Mouse (Mus musculus): ENCODE results near the gene Foxn4. TPM values are rescaled to one million over a fixed set of nuclear protein-coding genes. Genes with fewer than 3 reads are reported as not detected.

The Foxn4 gene
- polyA plus RNA-seq, 1 experiment from 2014 or later, result not detected

GRCm38 (mm10) chr5:114285398-114285700 lies 11.7 kb upstream of the Foxn4 start:
- no peak overlapping the region for H3K27ac ChIP-seq (ENCODE audit: low read depth)
- H3K9me3 ChIP-seq (ENCODE audit: control insufficient read depth, low read length), result no peaks in the 10 kb centered on the region
- ATAC-seq (replicated peaks; ENCODE audit: low FRiP score, low TSS enrichment, low read depth) (no peak), DNase-seq (ENCODE audit: low spot score) (no peak)
- no peaks in the 10 kb centered on the region for H3K36me3 ChIP-seq (ENCODE audit: control insufficient read depth, insufficient read depth, low read length)
- H3K4me2 ChIP-seq (ENCODE audit: low read length), result no peak overlapping the region
- no peak overlapping the region for H3K4me3 ChIP-seq (ENCODE audit: low read depth, low read length)
- no peaks in the 10 kb centered on the region for H3K4me1 ChIP-seq (replicated peaks; ENCODE audit: control insufficient read depth, insufficient read depth, low read length)
- no peak overlapping the region for H3K9ac ChIP-seq (ENCODE audit: low read length)
- peaks cover 10% of the 10 kb centered on the region for H3K27me3 ChIP-seq (replicated peaks; ENCODE audit: control insufficient read depth, insufficient read depth, low read length)
- WGBS, result 93% methylated on average over 3 of the region's 3 CpGs

GRCm38 (mm10) chr5:114284604-114285397 lies 11.2 kb upstream of the Foxn4 start:
- Histone ChIP-seq H3K9me3 (ENCODE audit: control insufficient read depth, low read length) (no peaks in the 10 kb centered on the region), H3K36me3 (ENCODE audit: control insufficient read depth, insufficient read depth, low read length) (no peaks in the 10 kb centered on the region), H3K27me3 (replicated peaks; ENCODE audit: control insufficient read depth, insufficient read depth, low read length) (peaks cover 10% of the 10 kb centered on the region), H3K9ac (ENCODE audit: low read length) (no peak overlapping the region), H3K4me3 (ENCODE audit: low read depth, low read length) (no peak overlapping the region), H3K4me2 (ENCODE audit: low read length) (no peak overlapping the region), H3K4me1 (replicated peaks; ENCODE audit: control insufficient read depth, insufficient read depth, low read length) (no peaks in the 10 kb centered on the region), H3K27ac (ENCODE audit: low read depth) (no peak overlapping the region)
- DNase-seq (ENCODE audit: low spot score) (no peak), ATAC-seq (replicated peaks; ENCODE audit: low FRiP score, low TSS enrichment, low read depth) (no peak)
- WGBS, result 71% methylated on average over 13 of the region's 13 CpGs

- Histone ChIP-seq H3K4me1 (replicated peaks; ENCODE audit: control insufficient read depth, insufficient read depth, low read length) (no peaks in the 10 kb centered on the region), H3K27ac (ENCODE audit: low read depth) (no peak overlapping the region), H3K9me3 (ENCODE audit: control insufficient read depth, low read length) (no peaks in the 10 kb centered on the region), H3K36me3 (ENCODE audit: control insufficient read depth, insufficient read depth, low read length) (no peaks in the 10 kb centered on the region), H3K4me3 (ENCODE audit: low read depth, low read length) (no peak overlapping the region), H3K27me3 (replicated peaks; ENCODE audit: control insufficient read depth, insufficient read depth, low read length) (peaks cover 10% of the 10 kb centered on the region), H3K9ac (ENCODE audit: low read length) (no peak overlapping the region), H3K4me2 (ENCODE audit: low read length) (no peak overlapping the region)
- ATAC-seq (replicated peaks; ENCODE audit: low FRiP score, low TSS enrichment, low read depth) (no peak), DNase-seq (ENCODE audit: low spot score) (no peak)
- 31% methylated on average over 6 of the region's 6 CpGs for WGBS
Measured at GRCm38 (mm10) chr5:114282346-114282745, 8.7 kb upstream of the Foxn4 start.

- no peak overlapping the region for H3K9ac ChIP-seq (ENCODE audit: low read length)
- no peaks in the 10 kb centered on the region for H3K4me1 ChIP-seq (replicated peaks; ENCODE audit: control insufficient read depth, insufficient read depth, low read length)
- no peak overlapping the region for H3K4me2 ChIP-seq (ENCODE audit: low read length)
- no peak for ATAC-seq (replicated peaks; ENCODE audit: low FRiP score, low TSS enrichment, low read depth)
- H3K36me3 ChIP-seq (ENCODE audit: control insufficient read depth, insufficient read depth, low read length), result no peaks in the 10 kb centered on the region
- WGBS, result 53% methylated on average over 12 of the region's 12 CpGs
- no peak for DNase-seq (ENCODE audit: low spot score)
- peaks cover 38% of the 10 kb centered on the region for H3K27me3 ChIP-seq (replicated peaks; ENCODE audit: control insufficient read depth, insufficient read depth, low read length)
- H3K4me3 ChIP-seq (ENCODE audit: low read depth, low read length), result no peak overlapping the region
- H3K27ac ChIP-seq (ENCODE audit: low read depth), result no peak overlapping the region
- H3K9me3 ChIP-seq (ENCODE audit: control insufficient read depth, low read length), result no peaks in the 10 kb centered on the region
Measured at GRCm38 (mm10) chr5:114279382-114280143, 6.0 kb upstream of the Foxn4 start.

- Histone ChIP-seq H3K27me3 (replicated peaks; ENCODE audit: control insufficient read depth, insufficient read depth, low read length) (peaks cover 73% of the 10 kb centered on the region), H3K4me2 (ENCODE audit: low read length) (no peak overlapping the region), H3K9me3 (ENCODE audit: control insufficient read depth, low read length) (no peaks in the 10 kb centered on the region), H3K36me3 (ENCODE audit: control insufficient read depth, insufficient read depth, low read length) (no peaks in the 10 kb centered on the region), H3K27ac (ENCODE audit: low read depth) (no peak overlapping the region), H3K4me3 (ENCODE audit: low read depth, low read length) (no peak overlapping the region), H3K4me1 (replicated peaks; ENCODE audit: control insufficient read depth, insufficient read depth, low read length) (peaks cover 7% of the 10 kb centered on the region), H3K9ac (ENCODE audit: low read length) (no peak overlapping the region)
- WGBS, result 40% methylated on average over 16 of the region's 16 CpGs
- ATAC-seq (replicated peaks; ENCODE audit: low FRiP score, low TSS enrichment, low read depth), result no peak
- no peak for DNase-seq (ENCODE audit: low spot score)
Measured at GRCm38 (mm10) chr5:114275991-114276390, 2.4 kb upstream of the Foxn4 start.

- DNase-seq (ENCODE audit: low spot score), result no peak
- Histone ChIP-seq H3K9ac (ENCODE audit: low read length) (no peak overlapping the region), H3K9me3 (ENCODE audit: control insufficient read depth, low read length) (no peaks in the 10 kb centered on the region), H3K27ac (ENCODE audit: low read depth) (no peak overlapping the region), H3K4me2 (ENCODE audit: low read length) (no peak overlapping the region), H3K4me3 (ENCODE audit: low read depth, low read length) (no peak overlapping the region), H3K36me3 (ENCODE audit: control insufficient read depth, insufficient read depth, low read length) (no peaks in the 10 kb centered on the region), H3K27me3 (replicated peaks; ENCODE audit: control insufficient read depth, insufficient read depth, low read length) (peaks cover 80% of the 10 kb centered on the region), H3K4me1 (replicated peaks; ENCODE audit: control insufficient read depth, insufficient read depth, low read length) (peaks cover 7% of the 10 kb centered on the region)
- no peak for ATAC-seq (replicated peaks; ENCODE audit: low FRiP score, low TSS enrichment, low read depth)
- 31% methylated on average over 8 of the region's 8 CpGs for WGBS
Measured at GRCm38 (mm10) chr5:114275339-114275738, 1.7 kb upstream of the Foxn4 start.

GRCm38 (mm10) chr5:114269984-114270383 lies 3.6 kb downstream of the Foxn4 start:
- Histone ChIP-seq H3K9me3 (ENCODE audit: control insufficient read depth, low read length) (no peaks in the 10 kb centered on the region), H3K9ac (ENCODE audit: low read length) (no peak overlapping the region), H3K27ac (ENCODE audit: low read depth) (no peak overlapping the region), H3K4me1 (replicated peaks; ENCODE audit: control insufficient read depth, insufficient read depth, low read length) (peaks cover 10% of the 10 kb centered on the region), H3K27me3 (replicated peaks; ENCODE audit: control insufficient read depth, insufficient read depth, low read length) (peaks cover 46% of the 10 kb centered on the region), H3K36me3 (ENCODE audit: control insufficient read depth, insufficient read depth, low read length) (no peaks in the 10 kb centered on the region), H3K4me3 (ENCODE audit: low read depth, low read length) (no peak overlapping the region), H3K4me2 (ENCODE audit: low read length) (no peak overlapping the region)
- ATAC-seq (replicated peaks; ENCODE audit: low FRiP score, low TSS enrichment, low read depth), result no peak
- no peak for DNase-seq (ENCODE audit: low spot score)
- WGBS, result 19% methylated on average over 12 of the region's 12 CpGs

- H3K4me1 ChIP-seq (replicated peaks; ENCODE audit: control insufficient read depth, insufficient read depth, low read length), result peaks cover 10% of the 10 kb centered on the region
- no peaks in the 10 kb centered on the region for H3K36me3 ChIP-seq (ENCODE audit: control insufficient read depth, insufficient read depth, low read length)
- H3K27me3 ChIP-seq (replicated peaks; ENCODE audit: control insufficient read depth, insufficient read depth, low read length), result peaks cover 41% of the 10 kb centered on the region
- DNase-seq (ENCODE audit: low spot score) (no peak), ATAC-seq (replicated peaks; ENCODE audit: low FRiP score, low TSS enrichment, low read depth) (no peak)
- no peaks in the 10 kb centered on the region for H3K9me3 ChIP-seq (ENCODE audit: control insufficient read depth, low read length)
- WGBS, result 77% methylated on average over 7 of the region's 7 CpGs
- no peak overlapping the region for H3K9ac ChIP-seq (ENCODE audit: low read length)
- H3K4me2 ChIP-seq (ENCODE audit: low read length), result no peak overlapping the region
- no peak overlapping the region for H3K27ac ChIP-seq (ENCODE audit: low read depth)
- H3K4me3 ChIP-seq (ENCODE audit: low read depth, low read length), result no peak overlapping the region
Measured at GRCm38 (mm10) chr5:114269499-114269898, 4.1 kb downstream of the Foxn4 start.

- H3K4me2 ChIP-seq (ENCODE audit: low read length), result no peak overlapping the region
- H3K9ac ChIP-seq (ENCODE audit: low read length), result no peak overlapping the region
- H3K9me3 ChIP-seq (ENCODE audit: control insufficient read depth, low read length), result no peaks in the 10 kb centered on the region
- no peak overlapping the region for H3K27ac ChIP-seq (ENCODE audit: low read depth)
- DNase-seq (ENCODE audit: low spot score) (no peak), ATAC-seq (replicated peaks; ENCODE audit: low FRiP score, low TSS enrichment, low read depth) (no peak)
- no peaks in the 10 kb centered on the region for H3K36me3 ChIP-seq (ENCODE audit: control insufficient read depth, insufficient read depth, low read length)
- peaks cover 6% of the 10 kb centered on the region for H3K4me1 ChIP-seq (replicated peaks; ENCODE audit: control insufficient read depth, insufficient read depth, low read length)
- peaks cover 33% of the 10 kb centered on the region for H3K27me3 ChIP-seq (replicated peaks; ENCODE audit: control insufficient read depth, insufficient read depth, low read length)
- no peak overlapping the region for H3K4me3 ChIP-seq (ENCODE audit: low read depth, low read length)
- 33% methylated on average over 7 of the region's 7 CpGs for WGBS
Measured at GRCm38 (mm10) chr5:114268646-114269045, 5.0 kb downstream of the Foxn4 start.
